Mouse (Mus musculus) midbrain, postnatal 0 days (tissue): ENCODE measurements at regions not wholly inside any gene's neighbourhood (a gene's known extent, or its start where the extent isn't known, plus 50 kb on each side); places are given as distances from the start of the nearest gene placed in this dataset.
A peak's percentile ranks its signal among the peaks of the same experiment; 100 is the strongest.

Source experiments
- ATAC-seq: fragments of 200-750 bp; cut with Nextera tagmentation; 2 replicates; pipeline ENCODE4 v1.8.0; 2017; ENCODE audit warnings: moderate number of reproducible peaks, mild to moderate bottlenecking, moderate TSS enrichment, moderate library complexity; ENCODE audit not compliant: low FRiP score
- DNase-seq: peaks from one replicate; pipeline ENCODE4 v3.0.0-alpha.2; 2015; ENCODE audit warnings: low spot score
- H3K27ac ChIP-seq: fragments of 300-500 bp; sonication (generic); 2 replicates; pipeline ENCODE4 v1.5.1; 2014; ENCODE audit warnings: low read depth, mild to moderate bottlenecking, low read length, mixed read lengths
- H3K27me3 ChIP-seq: fragments of 300-500 bp; sonication (generic); 2 replicates; pipeline ENCODE4 v1.6.1; 2014; ENCODE audit warnings: low read length, control low read depth, mixed read lengths; ENCODE audit not compliant: insufficient read depth
- H3K36me3 ChIP-seq: fragments of 300-500 bp; sonication (generic); 2 replicates; pipeline ENCODE4 v1.6.1; 2014; ENCODE audit warnings: low read length, control low read depth, mixed read lengths; ENCODE audit not compliant: insufficient read depth
- H3K4me1 ChIP-seq: fragments of 300-500 bp; sonication (generic); 2 replicates; pipeline ENCODE4 v1.6.1; 2014; ENCODE audit warnings: mild to moderate bottlenecking, control low read depth, antibody characterized with exemption, low read length, mixed read lengths; ENCODE audit not compliant: insufficient read depth
- H3K4me2 ChIP-seq: fragments of 300-500 bp; sonication (generic); 2 replicates; pipeline ENCODE4 v1.6.1; 2014; ENCODE audit warnings: low read depth, mild to moderate bottlenecking, low read length, mixed read lengths; ENCODE audit not compliant: poor library complexity, severe bottlenecking
- H3K4me3 ChIP-seq: fragments of 300-500 bp; sonication (generic); 2 replicates; pipeline ENCODE4 v1.5.1; 2014; ENCODE audit warnings: low read depth, mild to moderate bottlenecking, low read length, moderate library complexity
- H3K9ac ChIP-seq: fragments of 300-500 bp; sonication (generic); replicated peaks from 2 replicates; pipeline ENCODE4 v1.6.1; 2014; ENCODE audit warnings: mild to moderate bottlenecking, low read length, moderate library complexity, mixed read lengths; ENCODE audit not compliant: poor library complexity, severe bottlenecking
- H3K9me3 ChIP-seq: fragments of 300-500 bp; sonication (generic); 2 replicates; pipeline ENCODE4 v1.6.1; 2016; ENCODE audit warnings: low read length, control low read depth
- CTCF ChIP-seq: IDR thresholded peaks from 2 replicates; pipeline ENCODE4 v1.5.1; 2016; ENCODE audit warnings: antibody characterized with exemption, mild to moderate bottlenecking
- WGBS: fragments of 180-500 bp; shearing (Covaris S2); extraction: QIAGEN DNeasy Blood & Tissue Kit; methylation state at CpG from one replicate; pipeline ENCODE4 v1.1.7; 2014; 5-methylcytosine and 5-hydroxymethylcytosine counted together

DNA sequence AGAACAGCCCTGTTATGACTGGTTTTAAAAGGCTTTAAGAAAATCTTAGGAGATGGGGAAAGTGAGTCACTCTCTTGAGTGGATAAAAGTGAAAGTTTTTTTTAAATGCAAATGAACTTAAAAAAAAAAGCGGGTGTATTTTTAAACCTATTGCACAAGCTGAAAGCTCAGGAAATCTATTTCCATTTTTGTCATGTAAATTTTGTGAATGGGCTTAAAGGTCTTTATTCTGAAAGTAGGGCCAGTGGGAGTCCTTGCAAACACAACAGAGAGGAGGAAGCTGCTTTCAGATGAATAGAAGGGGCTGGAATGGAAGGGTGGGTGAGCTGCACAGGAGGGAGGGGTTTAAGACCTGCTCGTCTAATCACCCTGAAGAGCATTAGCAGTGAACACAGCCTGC is 62.9 kb downstream of the Fam84a start:
- no peak for TF ChIP-seq CTCF
- no peak for ATAC-seq

DNA sequence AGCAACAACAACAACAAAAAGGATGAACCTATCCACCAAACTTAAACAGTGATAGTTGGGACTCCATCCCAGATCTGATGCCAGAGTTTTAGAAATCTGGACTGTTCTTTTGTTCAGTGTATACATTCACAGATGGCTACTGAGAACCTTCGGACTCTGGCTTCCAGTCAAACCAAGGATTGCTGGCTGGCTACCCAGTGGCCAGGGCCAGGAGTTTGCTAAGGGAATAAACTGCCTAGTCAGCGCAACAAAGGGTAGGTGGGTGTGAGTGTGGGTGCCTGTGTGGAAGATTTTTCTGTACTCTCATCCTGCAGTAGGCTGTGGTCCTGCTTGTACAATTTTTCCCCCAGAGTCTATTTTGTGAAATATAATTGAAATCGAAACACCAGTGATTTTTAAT is 69.1 kb downstream of the Fam84a start:
- Histone ChIP-seq H3K27ac (no peak overlapping the region), H3K36me3 (no peaks in the 10 kb centered on the region), H3K9ac (no peak overlapping the region), H3K4me3 (no peak overlapping the region), H3K9me3 (no peaks in the 10 kb centered on the region), H3K4me1 (no peaks in the 10 kb centered on the region), H3K27me3 (no peaks in the 10 kb centered on the region), H3K4me2 (no peak overlapping the region)
- DNase-seq (peak; percentile 5), ATAC-seq (no peak)
- TF ChIP-seq CTCF = no peak
- 77% methylated on average over 3 of the region's 3 CpGs for WGBS

More for the DNA sequence above, 62.9 kb downstream of the Fam84a start:
- H3K27me3 ChIP-seq = no peaks in the 10 kb centered on the region
- H3K4me2 ChIP-seq = no peak overlapping the region
- H3K4me1 ChIP-seq = no peaks in the 10 kb centered on the region
- H3K27ac ChIP-seq = no peak overlapping the region
- no peaks in the 10 kb centered on the region for H3K9me3 ChIP-seq
- no peaks in the 10 kb centered on the region for H3K36me3 ChIP-seq
- no peak for DNase-seq
- 9% methylated on average over 2 of the region's 2 CpGs for WGBS
- no peak overlapping the region for H3K4me3 ChIP-seq
- H3K9ac ChIP-seq = no peak overlapping the region

DNA sequence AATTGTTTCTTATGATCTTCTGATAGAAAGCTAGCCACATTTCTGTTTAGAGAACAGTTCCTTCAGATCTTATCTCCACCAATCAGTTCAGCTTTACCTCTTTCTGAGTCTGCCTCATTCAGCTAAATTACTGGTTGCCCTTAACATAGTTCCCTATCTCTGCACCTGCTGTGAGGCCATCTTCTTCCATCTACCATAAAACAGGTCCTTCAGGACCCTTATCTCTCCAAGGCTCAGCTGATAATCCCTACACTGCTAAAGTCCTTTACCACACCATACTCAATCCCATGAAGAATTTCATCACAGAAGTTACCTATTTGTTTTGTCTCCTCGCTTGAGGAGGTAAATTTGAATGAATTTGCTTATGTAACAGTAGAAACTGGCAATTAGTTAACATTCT is 72.0 kb downstream of the Fam84a start:
- Histone ChIP-seq H3K4me1 (no peaks in the 10 kb centered on the region), H3K4me3 (no peak overlapping the region), H3K27me3 (no peaks in the 10 kb centered on the region), H3K9me3 (no peaks in the 10 kb centered on the region), H3K4me2 (no peak overlapping the region), H3K36me3 (no peaks in the 10 kb centered on the region), H3K27ac (no peak overlapping the region), H3K9ac (no peak overlapping the region)
- 85% methylated on average over 1 of the region's 1 CpGs for WGBS
- no peak for TF ChIP-seq CTCF
- ATAC-seq = no peak
- no peak for DNase-seq

DNA sequence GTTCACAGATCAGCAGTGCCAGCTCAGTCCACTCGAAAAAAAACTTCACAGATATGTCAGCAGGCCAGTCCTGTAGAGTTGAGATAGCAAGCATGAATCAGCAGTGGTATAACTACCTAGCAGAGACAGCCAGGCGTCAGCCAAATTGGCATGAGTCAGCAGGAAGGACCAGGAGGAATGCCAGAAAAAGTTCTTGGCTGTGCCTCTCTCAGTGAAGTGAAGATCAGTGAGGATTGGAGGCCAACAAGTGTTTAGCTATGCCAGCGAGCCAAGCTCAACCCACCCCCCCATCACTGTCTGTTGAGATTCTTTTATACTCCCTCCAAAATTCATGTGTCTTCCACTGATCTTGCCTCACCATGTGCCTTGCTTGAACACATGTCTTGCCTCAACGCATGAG is 82.8 kb downstream of the Fam84a start:
- 81% methylated on average over 4 of the region's 4 CpGs for WGBS
- no peak overlapping the region for H3K4me2 ChIP-seq
- no peak overlapping the region for H3K4me3 ChIP-seq
- peak; percentile 19 for DNase-seq
- H3K9ac ChIP-seq = no peak overlapping the region
- no peak overlapping the region for H3K27ac ChIP-seq
- ATAC-seq = no peak
- no peaks in the 10 kb centered on the region for H3K27me3 ChIP-seq
- H3K9me3 ChIP-seq = no peaks in the 10 kb centered on the region
- H3K36me3 ChIP-seq = no peaks in the 10 kb centered on the region
- no peaks in the 10 kb centered on the region for H3K4me1 ChIP-seq
- TF ChIP-seq CTCF = no peak

DNA sequence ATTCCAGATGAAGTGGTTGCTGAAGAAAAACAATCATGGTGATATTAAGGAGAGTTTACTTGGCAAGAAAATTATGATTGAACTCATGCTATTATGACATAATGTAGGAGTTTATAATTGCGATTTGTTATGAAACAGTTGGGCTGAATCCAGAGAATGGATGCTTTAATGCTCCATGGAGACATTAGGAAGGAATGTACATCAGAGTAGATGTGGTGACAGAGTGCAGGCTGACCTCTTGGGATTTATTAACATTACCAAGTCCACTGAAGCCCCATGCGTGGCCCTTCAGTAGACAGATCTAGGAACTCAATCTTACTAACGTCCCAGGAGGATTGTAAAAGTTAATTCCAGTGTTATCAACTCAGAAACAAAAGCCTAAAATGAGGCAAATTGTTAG is 86.5 kb downstream of the Fam84a start:
- Histone ChIP-seq H3K4me1 (no peaks in the 10 kb centered on the region), H3K4me2 (no peak overlapping the region), H3K4me3 (no peak overlapping the region), H3K27ac (no peak overlapping the region), H3K27me3 (no peaks in the 10 kb centered on the region), H3K9me3 (no peaks in the 10 kb centered on the region), H3K36me3 (no peaks in the 10 kb centered on the region), H3K9ac (no peak overlapping the region)
- WGBS = 80% methylated on average over 3 of the region's 3 CpGs
- DNase-seq (no peak), ATAC-seq (no peak)
- TF ChIP-seq CTCF = no peak

DNA sequence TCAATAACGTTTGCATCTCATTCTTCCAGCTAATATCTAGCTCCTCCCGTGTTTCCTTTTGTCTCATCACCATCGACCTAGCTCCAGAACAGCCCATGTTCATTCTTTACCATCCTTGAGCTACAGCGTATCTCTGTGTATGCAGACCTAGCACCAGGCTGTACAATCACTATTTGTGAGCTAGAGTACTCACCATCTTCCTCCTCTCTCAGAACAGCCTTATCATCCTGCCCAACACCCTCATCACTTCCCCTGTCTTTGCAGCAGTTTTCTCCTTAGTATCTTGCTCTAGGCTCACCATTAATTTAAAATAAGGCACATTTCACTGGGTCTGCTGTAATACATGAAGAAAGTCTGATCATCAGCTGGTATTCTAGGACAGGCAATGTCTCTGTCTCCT is 88.6 kb downstream of the Fam84a start:
- DNase-seq (no peak), ATAC-seq (no peak)
- 85% methylated on average over 4 of the region's 4 CpGs for WGBS
- Histone ChIP-seq H3K9me3 (no peaks in the 10 kb centered on the region), H3K27me3 (no peaks in the 10 kb centered on the region), H3K27ac (no peak overlapping the region), H3K4me3 (no peak overlapping the region), H3K9ac (no peak overlapping the region), H3K36me3 (no peaks in the 10 kb centered on the region), H3K4me1 (no peaks in the 10 kb centered on the region), H3K4me2 (no peak overlapping the region)
- no peak for TF ChIP-seq CTCF

DNA sequence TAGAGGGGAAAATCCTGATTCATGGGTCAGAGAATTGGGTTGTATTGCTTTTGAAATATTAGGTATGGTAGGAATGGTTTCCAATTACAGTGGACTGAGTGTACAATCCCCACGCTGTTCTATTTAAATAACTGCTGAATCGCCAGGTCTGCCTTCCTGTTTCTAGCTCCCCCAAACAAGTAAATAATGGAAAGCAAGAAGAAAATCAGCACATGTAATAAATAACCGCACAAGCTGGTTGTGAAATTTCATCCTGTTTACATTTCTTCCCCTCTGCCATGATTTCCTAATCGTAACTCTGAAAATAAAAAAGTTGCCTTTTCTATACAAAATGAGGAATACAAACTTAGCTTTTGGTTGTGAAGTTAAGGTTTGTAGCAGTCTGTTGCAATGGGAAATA is 95.7 kb downstream of the Fam84a start:
- no peak overlapping the region for H3K27ac ChIP-seq
- H3K27me3 ChIP-seq = no peaks in the 10 kb centered on the region
- no peak overlapping the region for H3K4me2 ChIP-seq
- no peaks in the 10 kb centered on the region for H3K36me3 ChIP-seq
- 85% methylated on average over 4 of the region's 4 CpGs for WGBS
- H3K4me1 ChIP-seq = no peaks in the 10 kb centered on the region
- H3K4me3 ChIP-seq = no peak overlapping the region
- H3K9ac ChIP-seq = no peak overlapping the region
- no peaks in the 10 kb centered on the region for H3K9me3 ChIP-seq
- ATAC-seq = no peak
- no peak for DNase-seq
- TF ChIP-seq CTCF = no peak
